Mouse (Mus musculus): ENCODE data around the gene Tbc1d22b. TPM values are rescaled to one million over a fixed set of nuclear protein-coding genes. Genes with fewer than 3 reads are reported as not detected.
"Not testable (repeated sequence)": the region's sequence is repeated elsewhere in the genome, so short reads cannot be mapped to it uniquely, and the experiment has no call there.

Tbc1d22b gene
- total RNA-seq, 2 experiments from 2014 or later = 39.7 to 40.8 TPM

DNA sequence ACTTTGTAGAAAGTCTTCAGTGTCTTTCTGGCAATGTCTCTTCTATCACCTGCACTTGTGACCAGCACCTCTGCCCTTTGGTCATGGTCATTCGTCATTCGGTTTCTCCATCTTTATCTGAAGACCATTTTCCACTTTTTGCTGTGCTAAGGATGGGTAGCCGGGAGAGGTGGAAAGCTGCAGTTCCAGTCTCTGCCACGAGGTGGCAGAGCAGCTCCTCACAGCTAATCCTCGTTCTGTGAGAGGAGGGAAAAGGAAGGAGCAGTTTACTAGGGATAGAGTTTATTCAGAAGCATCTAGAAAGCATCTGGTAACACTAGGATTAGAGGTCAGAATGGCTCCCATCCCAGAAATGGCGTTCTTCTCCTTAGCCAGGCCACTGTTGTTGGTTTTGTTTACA, 53.7 kb downstream of the Tbc1d22b start:
- intact Hi-C loops (cut with DNase I) = loop anchor here (5.0 kb wide), 1 partner anchor 279 kb away; no protein-coding TSS in a partner anchor
- Histone ChIP-seq H3K27ac (no peak overlapping the region), H3K4me3 (no peak overlapping the region)
- DNase-seq (ENCODE audit: extremely low spot score in 1 of 2, low spot score in 2 of 2) = peak; percentile 78 to 87
- no peak; the same call in none of the 2 replicates for TF ChIP-seq CTCF (IDR thresholded peaks at IDR 0.05)

DNA sequence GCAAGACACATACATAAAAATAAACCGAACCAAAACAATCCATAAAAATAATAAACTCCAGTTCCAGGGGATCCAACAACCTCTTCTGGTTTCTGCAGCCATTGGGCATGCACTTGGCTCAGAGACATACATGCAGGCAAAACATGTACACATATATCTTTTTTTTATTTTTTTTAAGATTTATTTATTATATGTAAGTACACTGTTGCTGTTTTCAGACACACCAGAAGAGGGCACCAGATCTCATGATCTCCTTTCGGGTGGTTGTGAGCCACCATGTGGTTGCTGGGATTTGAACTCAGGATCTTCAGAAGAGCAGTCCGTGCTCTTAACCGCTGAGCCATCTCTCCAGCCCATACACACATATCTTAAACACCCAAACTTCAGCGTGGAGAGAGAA, 63.9 kb downstream of the Tbc1d22b start:
- H3K4me3 ChIP-seq; intact Hi-C loops (cut with DNase I); DNase-seq (ENCODE audit: extremely low spot score in 1 of 2, low spot score in 2 of 2); H3K27ac ChIP-seq: not testable (repeated sequence)
- TF ChIP-seq CTCF (IDR thresholded peaks at IDR 0.05) = peak; percentile 43

DNA sequence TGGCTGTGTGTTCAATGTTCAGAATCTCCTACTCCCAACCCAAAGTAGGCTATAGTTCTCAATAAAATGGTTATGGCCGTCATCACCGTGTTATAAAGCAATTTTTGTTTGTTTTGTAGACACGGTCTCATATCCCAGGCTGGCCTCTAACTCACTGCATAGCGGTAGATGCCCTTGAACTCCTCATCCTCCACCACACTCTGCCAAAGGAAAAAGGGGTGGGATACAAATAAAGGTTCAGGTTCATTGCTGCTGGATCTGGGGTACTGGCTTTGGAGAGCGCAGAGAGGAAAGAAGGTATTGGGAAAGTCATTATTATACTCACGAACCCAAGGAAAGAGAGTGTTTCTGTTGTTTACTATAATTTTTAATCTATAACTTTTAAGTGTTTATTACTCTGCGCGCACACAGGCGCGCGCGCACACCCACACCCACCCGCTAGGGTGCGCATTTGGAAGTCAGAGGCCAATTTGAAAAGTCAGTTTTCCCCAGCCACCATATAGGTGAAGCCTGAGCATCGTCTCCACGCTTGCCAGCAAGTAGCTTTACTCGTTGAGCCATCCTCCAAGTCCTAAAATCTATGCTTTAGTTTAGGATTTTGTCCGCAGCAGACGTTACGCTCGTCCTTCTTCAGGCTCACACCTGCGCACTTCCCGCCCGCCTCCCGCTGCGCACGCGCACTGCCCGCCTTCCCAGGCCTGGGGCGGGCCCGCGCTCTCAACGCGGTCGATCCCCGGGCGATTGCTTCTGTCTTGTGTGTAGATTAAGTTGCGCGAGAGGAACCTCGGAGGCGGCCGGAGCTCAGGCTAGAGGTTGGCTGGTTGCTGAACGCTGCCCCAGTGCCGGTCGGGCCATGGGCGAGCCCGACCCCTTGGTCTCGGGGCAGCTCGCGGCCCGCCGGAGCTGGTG, 64.8 kb downstream of the Tbc1d22b start, which contains the start of the genes Rnf8 and Gm28043:
Rnf8 (plus strand) TSS at position 676 of the 909 bp plus-strand sequence.
Gm28043 (plus strand) TSS at position 762 of the 909 bp plus-strand sequence.
- intact Hi-C loops (cut with DNase I) = loop anchor here (2.0 kb wide), 1 partner anchor 46 kb away; the partner anchor contains the start of gene Cmtr1

DNA sequence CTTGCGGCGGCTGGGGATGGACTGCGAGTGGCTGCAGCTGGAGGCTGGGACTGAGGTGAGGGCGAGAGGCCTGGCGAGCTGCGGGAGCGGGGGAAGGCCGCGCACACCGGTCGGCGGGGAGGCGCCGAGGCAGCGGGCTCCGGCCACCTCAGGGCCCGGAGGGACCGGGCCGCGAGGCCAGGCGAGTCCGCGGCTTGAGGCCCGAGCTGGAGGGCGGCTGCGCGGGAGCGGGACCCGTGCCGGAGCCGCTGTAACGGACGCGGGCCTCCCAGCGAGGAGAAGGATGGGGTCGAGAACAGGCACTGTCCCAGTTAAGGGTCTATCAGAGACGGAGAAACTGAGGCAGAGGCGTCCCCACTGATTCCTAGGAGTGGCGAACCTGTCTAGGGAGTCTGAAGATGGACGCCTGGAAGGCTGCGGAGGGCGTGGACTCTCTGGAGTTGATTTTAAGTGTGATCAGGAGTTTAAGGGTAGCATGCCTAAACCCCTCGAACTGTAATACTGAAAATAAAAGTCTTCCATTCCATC, 65.5 kb downstream of the Tbc1d22b start:
- intact Hi-C loops (cut with DNase I) = loop anchor here (2.0 kb wide), 1 partner anchor 46 kb away; the partner anchor contains the start of gene Cmtr1

More for the DNA sequence above, 64.8 kb downstream of the Tbc1d22b start, which contains the start of the genes Rnf8 and Gm28043:
- DNase-seq (ENCODE audit: extremely low spot score in 1 of 2, low spot score in 2 of 2) = peak; percentile 94
- H3K4me3 ChIP-seq = peak within 1 kb of the TSS; percentile 81
- peak; percentile 64 for TF ChIP-seq CTCF (IDR thresholded peaks at IDR 0.05)
- peak within 1 kb of the TSS; percentile 90 for H3K27ac ChIP-seq

DNA sequence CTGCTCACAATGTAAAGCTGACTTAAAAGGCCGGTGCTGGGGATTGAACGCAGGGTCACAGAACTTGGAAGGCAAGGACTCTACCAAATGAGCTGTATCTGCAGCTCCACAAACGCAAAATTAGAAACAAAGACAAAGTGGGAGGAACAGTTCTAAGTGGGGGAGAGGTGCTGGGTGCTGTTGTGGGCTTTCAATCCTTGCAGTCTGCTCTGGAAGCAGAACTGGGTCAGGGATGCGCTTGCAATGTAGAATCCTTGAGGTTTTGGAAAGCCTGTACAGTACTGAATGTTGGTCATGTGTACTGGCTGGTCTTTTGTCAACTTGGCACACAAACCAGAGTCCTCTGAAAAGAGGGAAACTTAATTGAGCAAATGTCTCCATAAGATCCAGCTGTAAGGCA, 66.0 kb downstream of the Tbc1d22b start:
- Histone ChIP-seq H3K27ac (peak overlapping the region; percentile 90; the same call in 1 of the 2 replicates), H3K4me3 (peak overlapping the region; percentile 81)
- intact Hi-C loops (cut with DNase I) = loop anchor here (2.0 kb wide), 1 partner anchor 45 kb away; the partner anchor contains the start of gene Cmtr1
- DNase-seq (ENCODE audit: extremely low spot score in 1 of 2, low spot score in 2 of 2) = no peak
- no peak for TF ChIP-seq CTCF (IDR thresholded peaks at IDR 0.05)

More for the DNA sequence above, 65.5 kb downstream of the Tbc1d22b start:
- Histone ChIP-seq H3K27ac (peak overlapping the region; percentile 90), H3K4me3 (peak overlapping the region; percentile 81)
- no peak for DNase-seq (ENCODE audit: extremely low spot score in 1 of 2, low spot score in 2 of 2)
- no peak for TF ChIP-seq CTCF (IDR thresholded peaks at IDR 0.05)

DNA sequence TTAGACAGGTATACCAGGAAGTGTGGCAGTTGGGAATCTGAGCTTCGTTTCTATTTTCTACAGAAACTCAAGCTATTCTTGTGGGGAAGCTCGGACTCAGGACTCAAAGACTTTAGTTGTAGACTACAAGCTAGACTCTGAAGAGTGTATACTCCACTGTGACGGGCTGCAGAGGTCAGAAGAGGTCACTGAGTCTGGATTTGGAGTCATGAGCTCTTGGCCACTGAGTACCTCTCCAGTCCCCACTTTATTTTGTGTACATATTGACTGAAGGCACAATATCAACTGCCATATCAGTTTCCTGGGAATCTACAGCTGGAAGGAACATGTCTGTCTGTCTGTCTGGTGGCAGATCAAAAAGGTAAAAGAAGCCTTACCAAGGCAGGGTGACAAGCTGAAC, 69.6 kb downstream of the Tbc1d22b start:
- intact Hi-C loops (cut with DNase I) = no loop called here
- no peak overlapping the region for H3K27ac ChIP-seq
- no peak for TF ChIP-seq CTCF (IDR thresholded peaks at IDR 0.05)

DNA sequence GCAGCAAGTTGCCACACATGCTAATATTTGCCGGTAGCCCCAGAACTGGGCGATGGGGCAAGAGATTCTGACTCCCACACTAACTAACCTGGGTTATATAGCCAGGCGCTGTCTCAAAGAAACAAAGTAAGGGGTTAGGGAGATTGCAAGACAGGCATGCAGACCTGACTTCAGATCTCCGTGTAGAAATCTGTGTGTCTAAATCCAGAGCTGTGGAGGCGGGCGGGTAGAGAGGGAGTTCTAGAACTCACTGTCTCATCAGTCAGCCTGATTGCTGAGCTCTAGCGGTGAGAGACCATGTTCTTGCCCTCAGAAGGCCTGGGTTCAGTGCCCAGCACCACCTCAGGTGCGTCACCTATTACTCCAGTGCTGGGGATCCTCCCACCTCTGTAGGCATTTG, 73.9 kb downstream of the Tbc1d22b start:
- no peak for TF ChIP-seq CTCF (IDR thresholded peaks at IDR 0.05)
- intact Hi-C loops (cut with DNase I) = no loop called here
- no peak for DNase-seq (ENCODE audit: extremely low spot score in 1 of 2, low spot score in 2 of 2)
- no peak overlapping the region for H3K27ac ChIP-seq
- no peak overlapping the region for H3K4me3 ChIP-seq

More for the DNA sequence above, 69.6 kb downstream of the Tbc1d22b start:
- DNase-seq (ENCODE audit: extremely low spot score in 1 of 2, low spot score in 2 of 2) = no peak
- H3K4me3 ChIP-seq = no peak overlapping the region

DNA sequence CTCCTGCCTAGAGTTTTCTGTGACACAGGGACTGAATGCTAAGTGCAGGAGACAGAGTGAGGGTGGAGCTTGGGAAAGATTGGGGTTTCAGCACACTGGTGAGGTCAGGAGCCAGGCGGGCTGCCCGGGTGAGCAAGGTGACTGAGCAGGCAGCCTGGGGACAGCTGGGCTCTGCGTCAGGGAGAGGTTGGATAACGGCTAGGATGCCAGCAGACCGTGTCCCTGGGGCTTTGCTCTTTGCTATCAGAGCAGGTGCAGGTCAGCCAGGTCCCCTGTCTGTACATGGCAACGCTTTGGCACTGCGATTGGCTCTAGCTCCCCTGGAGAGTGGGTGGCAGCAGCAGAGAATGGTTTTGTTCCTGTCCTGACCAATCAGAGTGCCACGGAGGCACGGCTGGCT, 77.7 kb downstream of the Tbc1d22b start:
- no peak for TF ChIP-seq CTCF (IDR thresholded peaks at IDR 0.05)
- intact Hi-C loops (cut with DNase I) = no loop called here
- Histone ChIP-seq H3K4me3 (no peak overlapping the region), H3K27ac (no peak overlapping the region)
- DNase-seq (ENCODE audit: extremely low spot score in 1 of 2, low spot score in 2 of 2) = no peak

DNA sequence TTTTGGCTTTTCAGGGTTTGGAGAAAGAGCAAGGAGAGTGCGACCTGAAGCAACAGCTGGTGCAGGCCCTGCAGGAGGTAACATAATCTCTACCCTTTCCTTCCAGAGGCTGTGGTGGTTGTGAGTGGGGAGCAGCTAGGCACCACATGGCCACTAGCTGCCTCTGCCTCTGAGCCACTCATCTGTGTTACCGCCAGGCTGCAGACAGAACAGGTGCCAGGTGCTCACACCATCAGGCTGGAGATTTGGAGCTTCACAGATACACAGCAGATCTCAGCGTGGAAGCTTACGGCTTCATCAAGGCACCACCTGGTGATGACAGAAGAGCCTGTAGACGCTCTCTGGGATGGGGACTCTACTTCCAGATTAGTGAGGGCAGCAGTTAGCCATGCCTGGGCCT, 79.4 kb downstream of the Tbc1d22b start:
- intact Hi-C loops (cut with DNase I) = no loop called here
- no peak overlapping the region for H3K4me3 ChIP-seq
- H3K27ac ChIP-seq = no peak overlapping the region
- DNase-seq (ENCODE audit: extremely low spot score in 1 of 2, low spot score in 2 of 2) = no peak
- no peak for TF ChIP-seq CTCF (IDR thresholded peaks at IDR 0.05)

DNA sequence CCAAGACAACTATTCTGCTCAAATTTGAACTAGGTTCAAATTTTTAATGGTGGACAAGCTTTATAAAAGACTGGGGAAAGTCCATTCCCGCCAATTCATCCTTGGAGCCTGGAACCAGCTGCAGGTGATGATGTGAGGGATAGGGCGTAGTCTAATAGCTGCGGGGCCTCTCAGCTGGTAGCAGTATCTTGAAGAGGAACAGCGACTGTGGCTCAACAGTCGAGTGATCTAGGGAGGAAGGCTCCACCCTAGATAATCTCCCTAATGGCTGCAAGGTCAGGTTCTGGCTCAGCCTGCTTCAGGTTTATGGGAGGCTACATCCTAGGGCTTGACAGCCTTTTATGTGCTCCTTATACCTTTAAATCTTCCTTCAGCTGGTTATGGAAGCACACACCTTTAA, 80.0 kb downstream of the Tbc1d22b start:
- intact Hi-C loops (cut with DNase I) = loop anchor here (10.0 kb wide), 1 partner anchor 255 kb away; no protein-coding TSS in a partner anchor
- DNase-seq (ENCODE audit: extremely low spot score in 1 of 2, low spot score in 2 of 2) = no peak
- Histone ChIP-seq H3K27ac (no peak overlapping the region), H3K4me3 (no peak overlapping the region)
- no peak for TF ChIP-seq CTCF (IDR thresholded peaks at IDR 0.05)

DNA sequence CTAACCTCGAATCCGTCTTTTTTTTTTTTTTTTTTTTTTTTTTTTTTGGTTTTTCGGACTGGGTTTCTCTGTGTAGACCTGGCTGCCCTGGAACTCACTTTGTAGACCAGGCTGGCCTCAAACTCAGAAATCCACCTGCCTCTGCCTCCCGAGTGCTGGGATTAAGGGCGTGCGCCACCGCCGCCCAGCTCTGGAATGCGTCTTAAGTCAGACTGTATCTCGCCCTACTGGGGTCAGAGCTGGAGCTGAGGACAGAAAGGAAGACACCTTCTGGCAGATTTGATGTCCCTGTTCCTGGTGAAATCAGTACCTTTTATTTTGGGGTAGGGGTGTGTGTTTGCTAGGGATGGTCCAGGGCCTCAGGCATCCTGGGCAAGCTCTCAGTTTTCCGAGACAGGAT, 82.7 kb downstream of the Tbc1d22b start:
- no peak for DNase-seq (ENCODE audit: extremely low spot score in 1 of 2, low spot score in 2 of 2)
- H3K27ac ChIP-seq = no peak overlapping the region
- intact Hi-C loops (cut with DNase I) = loop anchor here (10.0 kb wide), 1 partner anchor 252 kb away; no protein-coding TSS in a partner anchor

DNA sequence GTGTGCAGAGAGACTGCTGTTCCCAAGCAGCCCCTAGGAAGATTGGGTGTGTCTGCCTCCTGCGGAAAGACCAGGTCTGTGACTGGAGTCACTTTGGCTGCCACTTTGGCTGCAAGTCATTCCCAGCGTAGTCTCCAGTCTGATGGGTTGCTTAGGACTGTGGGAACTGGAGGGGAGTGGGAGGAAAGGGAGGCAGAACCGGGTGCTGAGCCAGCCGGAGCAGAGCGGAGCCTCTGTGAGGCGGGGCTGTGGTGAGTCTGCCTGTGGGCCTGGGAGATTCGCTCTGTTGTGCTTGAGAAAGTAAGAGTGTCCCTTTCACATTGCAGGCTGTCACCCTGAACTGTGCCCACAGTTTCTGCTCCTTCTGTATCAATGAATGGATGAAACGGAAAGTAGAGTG, 85.9 kb downstream of the Tbc1d22b start:
- DNase-seq (ENCODE audit: extremely low spot score in 1 of 2, low spot score in 2 of 2) = no peak
- intact Hi-C loops (cut with DNase I) = loop anchor here (10.0 kb wide), 1 partner anchor 249 kb away; no protein-coding TSS in a partner anchor
- H3K27ac ChIP-seq = no peak overlapping the region
- no peak for TF ChIP-seq CTCF (IDR thresholded peaks at IDR 0.05)
- H3K4me3 ChIP-seq = no peak overlapping the region

More for the DNA sequence above, 82.7 kb downstream of the Tbc1d22b start:
- no peak for TF ChIP-seq CTCF (IDR thresholded peaks at IDR 0.05)
- H3K4me3 ChIP-seq = no peak overlapping the region
